Mouse (Mus musculus) gastrocnemius, adult 18-20 months (tissue): Measurements from ENCODE around the gene Cxcl2. TPM values are rescaled to one million over a fixed set of nuclear protein-coding genes. Genes with fewer than 3 reads are reported as not detected.

Experiments used
- DNase-seq: peaks from one replicate; pipeline ENCODE4 v3.0.0; 2021; ENCODE audit warnings: low spot score
- total RNA-seq, 2 experiments: library from RNA; stranded (reverse); gene quantifications; 2 replicates each; pipeline ENCODE4 v1.2.3; 2021

Cxcl2 gene
- total RNA-seq, 2 experiments from 2014 or later: not detected

DNA sequence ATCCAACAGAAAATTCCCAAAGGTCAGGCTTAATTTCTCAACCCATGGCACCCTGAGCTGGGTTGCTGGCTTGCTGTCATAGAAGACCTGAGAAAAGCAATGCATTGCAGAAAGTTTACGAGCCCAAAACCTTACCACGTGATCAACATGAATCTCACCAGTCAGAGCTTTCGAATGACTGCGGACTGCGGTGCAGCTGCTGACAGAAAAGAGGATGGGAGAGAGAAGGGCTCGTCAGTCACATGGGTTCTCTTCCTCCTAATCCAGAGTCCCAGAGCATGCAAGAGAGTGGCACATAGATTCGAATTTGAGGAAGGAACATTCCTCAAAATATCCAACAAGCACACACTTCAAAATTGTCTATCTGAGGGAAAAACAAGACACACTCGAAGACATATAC lies 9.4 kb upstream of the Cxcl2 start:
- DNase-seq: no peak

DNA sequence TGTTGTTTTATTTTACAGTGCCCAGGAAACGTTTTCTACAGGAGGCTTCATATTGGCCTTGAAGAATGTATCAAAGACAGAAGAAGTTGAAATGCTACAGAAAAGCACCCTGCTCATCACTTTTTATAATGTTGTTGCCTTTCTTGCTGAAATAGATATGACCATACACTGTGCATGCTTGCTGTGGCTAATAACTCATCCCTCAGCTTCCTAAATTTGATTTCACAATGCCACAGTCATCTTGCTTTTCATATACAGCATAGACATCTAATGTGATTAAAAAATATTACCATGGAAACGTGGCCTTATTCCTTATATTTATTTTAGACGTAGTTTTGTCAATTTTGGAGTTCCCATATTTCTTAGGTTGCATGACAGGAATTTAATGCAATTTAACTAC lies 6.2 kb upstream of the Cxcl2 start:
- no peak for DNase-seq

DNA sequence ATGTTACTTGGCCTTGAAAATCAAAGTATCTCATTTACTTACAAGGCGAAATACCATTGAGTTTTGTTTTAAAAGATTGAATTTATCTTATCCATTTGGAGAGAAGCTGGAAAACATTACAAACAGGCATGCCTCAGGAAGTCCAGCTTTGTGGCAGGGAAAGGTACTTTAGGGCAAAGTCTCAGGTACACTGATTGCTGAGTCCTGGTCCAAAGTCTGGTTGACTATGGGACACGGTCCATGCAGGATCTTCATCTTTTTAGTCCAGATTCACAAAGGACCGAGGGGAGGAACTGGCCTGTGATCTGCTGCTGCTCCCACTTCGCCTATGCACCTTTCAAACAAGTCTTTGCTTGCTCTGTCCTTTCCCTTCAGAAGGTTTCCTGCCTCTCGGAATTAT lies 4.4 kb upstream of the Cxcl2 start:
- DNase-seq: no peak

GRCm38 (mm10) chr5:90900147-90900546 lies 3.5 kb upstream of the Cxcl2 start:
- DNase-seq: peak; percentile 42

DNA sequence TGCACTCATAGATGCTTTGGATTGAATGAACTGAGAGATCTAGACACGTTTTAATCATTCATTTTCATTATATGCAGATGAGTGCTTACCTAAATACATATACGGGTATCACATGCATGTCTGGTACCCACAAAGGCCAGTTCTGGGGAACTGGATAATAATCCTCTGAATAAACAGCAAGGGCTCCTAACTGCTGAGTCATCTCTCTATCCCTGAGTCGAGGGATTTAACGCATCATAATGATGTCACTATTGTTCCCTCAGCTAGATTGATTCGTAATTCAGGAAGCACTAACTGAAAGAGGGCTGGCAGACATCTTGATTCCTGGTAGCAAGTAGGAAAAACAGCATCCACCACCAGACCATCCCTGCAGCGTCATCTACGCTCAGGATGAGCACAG lies 3.0 kb upstream of the Cxcl2 start:
- DNase-seq: no peak

GRCm38 (mm10) chr5:90902380-90903260 lies 1.1 kb upstream of the Cxcl2 start:
- no peak for DNase-seq

- peak; percentile 53 for DNase-seq
These were observed 5.3 kb downstream of the Cxcl2 start for GRCm38 (mm10) chr5:90908983-90909382.

DNA sequence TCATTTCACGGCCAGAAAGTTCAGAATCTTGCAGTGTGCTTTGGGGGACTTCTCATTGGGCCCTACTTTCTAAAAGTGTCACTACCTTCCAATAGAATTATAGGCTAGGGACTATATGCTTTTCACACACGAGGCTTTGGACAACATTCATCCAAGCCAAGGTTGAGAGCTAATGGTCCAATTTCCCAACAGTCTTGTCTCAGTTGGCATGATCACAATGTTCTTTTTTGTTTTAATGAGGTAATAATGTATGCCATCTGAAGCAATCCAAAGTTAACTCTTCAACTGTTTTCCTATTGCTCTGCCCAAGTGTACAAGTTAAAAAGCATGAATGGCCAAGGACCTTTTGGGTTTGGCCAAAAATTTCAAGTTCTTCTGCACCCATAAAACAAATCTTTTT lies 15.8 kb downstream of the Cxcl2 start:
- DNase-seq: no peak

- DNase-seq: no peak
These were observed 19.3 kb downstream of the Cxcl2 start for GRCm38 (mm10) chr5:90922958-90923357.

- DNase-seq: no peak
These were observed 26.9 kb downstream of the Cxcl2 start for GRCm38 (mm10) chr5:90930546-90930945.

DNA sequence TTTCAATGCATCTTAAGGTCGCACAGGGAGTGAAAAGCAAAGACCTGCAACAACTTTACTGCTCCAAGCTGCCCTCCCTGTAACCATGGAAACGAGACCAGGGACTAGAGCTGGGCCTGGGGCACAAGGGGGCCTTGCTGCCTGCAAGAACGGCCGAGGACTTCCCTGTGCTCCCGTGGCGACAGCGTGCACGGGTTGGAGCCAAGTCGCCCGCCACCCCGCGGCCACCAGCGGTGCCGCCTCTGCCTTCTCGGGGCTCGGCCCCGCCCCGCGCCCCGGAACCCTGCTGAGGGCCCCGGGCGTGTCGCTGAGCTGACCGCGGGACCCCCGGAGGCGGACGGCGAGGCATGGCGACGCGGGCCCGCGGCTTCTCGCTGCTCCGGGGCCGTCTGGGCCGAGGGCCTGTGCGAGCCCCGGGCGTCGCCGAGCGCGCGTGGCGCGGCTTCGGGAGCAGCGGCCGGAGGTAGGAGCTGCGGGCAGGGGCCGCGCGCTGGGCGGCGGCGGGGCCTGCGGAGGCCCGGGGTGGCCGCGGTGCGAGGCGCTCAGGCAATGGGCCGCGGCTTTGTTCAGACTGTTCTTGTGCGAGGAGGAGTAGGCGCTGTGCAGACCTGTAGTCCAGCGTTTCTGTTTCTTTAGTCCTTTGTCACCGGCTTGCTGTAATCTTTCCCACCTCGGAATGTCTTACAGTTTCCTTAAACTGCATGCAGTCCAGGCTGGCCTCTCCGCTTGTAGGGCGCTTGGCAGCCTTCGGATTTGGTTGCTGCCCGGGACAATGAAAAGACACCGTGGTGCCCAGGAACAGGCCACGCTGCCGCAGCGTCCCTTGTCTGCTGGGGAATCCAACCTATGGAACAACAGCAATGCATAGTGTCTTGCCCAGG lies 27.5 kb downstream of the Cxcl2 start, which contains the start of gene Mthfd2l:
Gene Mthfd2l, plus strand, starts transcription at position 147 of the 881 bp plus-strand sequence.
- DNase-seq: peak; percentile 80

DNA sequence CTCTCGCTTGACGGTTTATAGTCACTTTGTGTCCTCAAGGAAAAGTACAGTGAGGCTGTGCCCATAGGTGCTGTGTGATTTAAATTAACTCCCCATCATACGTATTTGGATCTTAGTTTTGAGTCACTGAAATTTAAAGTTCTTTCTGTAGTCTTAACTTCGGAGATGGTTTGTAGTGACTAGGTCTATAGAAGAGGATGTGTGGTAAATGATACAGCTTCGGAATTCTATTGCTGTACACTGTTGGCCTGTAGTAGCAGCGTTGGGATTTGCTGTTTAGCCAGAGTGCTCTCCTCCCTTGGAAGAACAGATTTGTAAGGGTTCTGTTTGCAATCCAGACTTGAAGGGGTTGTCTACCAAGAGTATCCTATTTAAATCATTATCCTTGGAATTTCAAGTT lies 28.2 kb downstream of the Cxcl2 start:
- DNase-seq: no peak

DNA sequence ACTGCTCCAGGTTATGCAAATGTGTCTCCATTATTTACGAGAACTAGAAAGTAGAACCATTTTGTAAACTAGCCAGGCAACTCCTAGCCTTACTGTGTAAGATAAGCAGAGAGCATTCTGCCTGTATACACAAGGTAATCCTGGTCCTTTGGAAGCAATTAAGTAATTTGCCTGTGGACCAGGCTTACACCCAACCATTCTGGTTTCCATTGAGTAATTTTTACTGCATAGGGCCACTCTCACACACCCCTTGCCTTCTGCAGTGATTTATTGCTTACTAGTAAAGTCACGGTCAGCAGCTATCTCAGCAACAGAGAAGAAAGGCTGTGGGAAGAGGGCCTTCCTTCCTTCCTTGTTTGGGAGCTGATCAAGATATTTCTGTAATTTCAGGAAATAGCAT lies 33.0 kb downstream of the Cxcl2 start:
- DNase-seq: no peak

DNA sequence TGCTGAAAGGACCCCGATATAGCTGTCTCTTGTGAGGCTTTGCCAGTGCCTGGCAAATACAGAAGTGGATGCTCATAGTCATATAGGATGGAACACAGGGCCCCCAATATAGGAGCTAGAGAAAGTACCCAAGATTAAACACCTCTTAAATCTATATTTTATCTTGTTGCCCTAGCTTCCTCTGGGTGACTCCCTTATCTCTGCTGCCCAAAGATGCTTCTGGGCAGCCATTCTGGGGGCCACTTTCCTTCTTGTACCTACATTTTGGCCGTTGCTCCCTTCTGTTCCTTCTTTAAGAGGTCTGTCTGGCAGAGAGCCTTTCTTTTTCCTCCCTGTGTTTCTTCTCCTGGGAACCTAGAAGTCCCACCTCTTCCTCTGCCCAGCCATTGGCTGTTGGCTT lies 41.8 kb downstream of the Cxcl2 start:
- no peak for DNase-seq

- DNase-seq: no peak
These were observed 45.8 kb downstream of the Cxcl2 start for GRCm38 (mm10) chr5:90949499-90949898.

DNA sequence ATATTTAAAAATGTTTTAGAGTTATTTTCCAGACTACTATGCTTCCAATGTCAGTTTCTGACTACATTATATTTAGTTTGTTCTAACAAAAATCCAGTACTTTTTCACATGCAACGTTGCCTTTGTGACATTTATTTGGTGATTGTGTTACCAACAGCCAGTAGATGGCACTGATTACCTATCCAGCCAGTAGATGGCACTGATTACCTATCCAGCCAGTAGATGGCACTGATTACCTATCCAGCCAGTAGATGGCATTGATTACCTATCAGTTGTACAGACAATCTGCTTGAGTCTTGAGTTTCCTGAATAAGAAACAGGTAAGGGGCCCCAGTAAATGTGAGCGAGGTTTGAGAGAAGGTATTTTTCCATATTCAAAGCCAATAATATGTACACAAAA lies 47.8 kb downstream of the Cxcl2 start:
- peak; percentile 48 for DNase-seq

- no peak for DNase-seq
These were observed 49.2 kb downstream of the Cxcl2 start for GRCm38 (mm10) chr5:90952731-90953481.
